Mouse (Mus musculus): ENCODE results near the gene Bzw1. TPM values are rescaled to one million over a fixed set of nuclear protein-coding genes. Genes with fewer than 3 reads are reported as not detected.

Bzw1 gene
- polyA plus RNA-seq, 1 experiment from 2014 or later = 540 TPM

Other genes with a start within 250 kb of the Bzw1 start
- gene Aox4, start 182.5 kb upstream of the Bzw1 start, polyA plus RNA-seq (2014; fragmentation: Nextera tagmentation; extraction: Ambion mirVana) = 0.04 TPM in 1 of 2 replicates, not detected in the other
- gene Aox2, start 114.6 kb upstream of the Bzw1 start, polyA plus RNA-seq (2014; fragmentation: Nextera tagmentation; extraction: Ambion mirVana) = not detected in 2 replicates
- gene Clk1, start 31.2 kb downstream of the Bzw1 start, polyA plus RNA-seq (2014; fragmentation: Nextera tagmentation; extraction: Ambion mirVana) = 146 and 155 TPM in 2 replicates
- 67.8 and 68.5 TPM in 2 replicates for gene Nif3l1, start 52.3 kb downstream of the Bzw1 start, polyA plus RNA-seq (2014; fragmentation: Nextera tagmentation; extraction: Ambion mirVana)
- 60.0 and 67.6 TPM in 2 replicates for gene Ppil3, start 52.6 kb downstream of the Bzw1 start, polyA plus RNA-seq (2014; fragmentation: Nextera tagmentation; extraction: Ambion mirVana)
- 41.9 and 49.0 TPM in 2 replicates for gene Orc2, start 112.2 kb downstream of the Bzw1 start, polyA plus RNA-seq (2014; fragmentation: Nextera tagmentation; extraction: Ambion mirVana)
- 7.0 and 8.6 TPM in 2 replicates for gene Fam126b, start 193.4 kb downstream of the Bzw1 start, polyA plus RNA-seq (2014; fragmentation: Nextera tagmentation; extraction: Ambion mirVana)
- 142 and 154 TPM in 2 replicates for gene Ndufb3, start 193.5 kb downstream of the Bzw1 start, polyA plus RNA-seq (2014; fragmentation: Nextera tagmentation; extraction: Ambion mirVana)

Measured in neural tube, embryonic 11.5 days (tissue).